Mouse (Mus musculus) lung, embryonic 14.5 days (tissue): Measurements from ENCODE around the gene Tmem79. TPM values are rescaled to one million over a fixed set of nuclear protein-coding genes. Genes with fewer than 3 reads are reported as not detected.

Experiments
- ATAC-seq: fragments of 200-750 bp; cut with Nextera tagmentation; 2 replicates; pipeline ENCODE4 v1.8.0; 2017; ENCODE audit warnings: mild to moderate bottlenecking, moderate TSS enrichment, moderate library complexity; ENCODE audit not compliant: insufficient read depth
- DNase-seq: peaks from one replicate; pipeline ENCODE4 v3.0.0-alpha.2; 2015
- H3K27ac ChIP-seq: fragments of 300-500 bp; sonication (generic); 2 replicates; pipeline ENCODE4 v1.5.1; 2014; ENCODE audit warnings: low read depth, mild to moderate bottlenecking, moderate library complexity
- H3K27me3 ChIP-seq: fragments of 300-500 bp; sonication (generic); 2 replicates; pipeline ENCODE4 v1.6.1; 2014; ENCODE audit warnings: low read length, control low read depth; ENCODE audit not compliant: insufficient read depth
- H3K36me3 ChIP-seq: fragments of 300-500 bp; sonication (generic); 2 replicates; pipeline ENCODE4 v1.6.1; 2014; ENCODE audit warnings: control low read depth; ENCODE audit not compliant: insufficient read depth
- H3K4me1 ChIP-seq: fragments of 300-500 bp; sonication (generic); 2 replicates; pipeline ENCODE4 v1.6.1; 2014; ENCODE audit warnings: antibody characterized with exemption, control low read depth; ENCODE audit not compliant: insufficient read depth
- H3K4me2 ChIP-seq: fragments of 300-500 bp; sonication (generic); 2 replicates; pipeline ENCODE4 v1.6.1; 2014; ENCODE audit warnings: mild to moderate bottlenecking
- H3K4me3 ChIP-seq: fragments of 300-500 bp; sonication (generic); 2 replicates; pipeline ENCODE4 v1.5.1; 2014; ENCODE audit warnings: low read depth, low read length
- H3K9ac ChIP-seq: fragments of 300-500 bp; sonication (generic); 2 replicates; pipeline ENCODE4 v1.6.1; 2014
- H3K9me3 ChIP-seq: fragments of 300-500 bp; sonication (generic); 2 replicates; pipeline ENCODE4 v1.6.1; 2016; ENCODE audit warnings: low read depth, low read length, control low read depth
- CTCF ChIP-seq: IDR thresholded peaks from 2 replicates; pipeline ENCODE4 v1.5.1; 2016; ENCODE audit warnings: antibody characterized with exemption, low read depth
- WGBS: fragments of 180-500 bp; shearing (Covaris S2); extraction: QIAGEN DNeasy Blood & Tissue Kit; methylation state at CpG from one replicate; pipeline ENCODE4 v1.1.7; 2014; 5-methylcytosine and 5-hydroxymethylcytosine counted together
- polyA plus RNA-seq: library from polyadenylated mRNA; unstranded; fragments of >200 nt; fragmentation: Nextera tagmentation; extraction: Ambion mirVana; gene quantifications from 2 replicates; pipeline ENCODE4 v1.2.1, GENCODE M21; 2014

The Tmem79 gene
- polyA plus RNA-seq, 1 experiment from 2014 or later: 5.9 TPM

DNA sequence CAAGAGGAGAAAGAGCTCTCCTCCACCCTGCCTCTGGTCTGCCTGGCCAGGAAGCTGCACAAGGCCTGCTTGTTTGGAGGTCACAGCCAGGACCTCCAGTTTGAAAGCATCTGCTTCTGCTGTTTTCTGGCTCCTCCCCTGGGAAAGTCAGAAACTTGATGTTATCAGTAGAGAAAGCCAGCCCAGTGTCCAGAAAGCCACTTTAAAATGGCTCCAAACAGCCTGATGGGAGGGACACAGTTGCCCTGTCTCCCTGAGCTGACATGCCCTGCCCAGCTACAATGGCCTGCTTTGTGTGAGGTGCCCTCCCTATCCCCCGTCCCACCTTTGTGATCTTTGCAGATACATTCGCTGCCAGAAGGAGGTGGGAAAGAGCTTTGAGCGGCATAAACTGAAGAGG, 24.0 kb upstream of the Tmem79 start:
- Histone ChIP-seq H3K27me3 (0 out of 2 replicates have a peak, but pooled peaks cover 8% of the 10 kb centered on the region), H3K27ac (no peak overlapping the region; the same call in 1 of the 2 replicates), H3K9me3 (no peaks in the 10 kb centered on the region), H3K36me3 (peaks cover 77% of the 10 kb centered on the region), H3K4me2 (no peak overlapping the region), H3K9ac (no peak overlapping the region), H3K4me1 (peaks cover 5% of the 10 kb centered on the region; the same call in 1 of the 2 replicates), H3K4me3 (no peak overlapping the region)
- WGBS: 70% methylated on average over 3 of the region's 3 CpGs
- ATAC-seq (no peak), DNase-seq (no peak)
- no peak for TF ChIP-seq CTCF

- H3K27me3 ChIP-seq: 0 out of 2 replicates have a peak, but pooled peaks cover 4% of the 10 kb centered on the region
- no peak for TF ChIP-seq CTCF
- DNase-seq (no peak), ATAC-seq (no peak)
- no peak overlapping the region for H3K4me2 ChIP-seq
- H3K27ac ChIP-seq: no peak overlapping the region; the same call in 1 of the 2 replicates
- H3K9me3 ChIP-seq: no peaks in the 10 kb centered on the region
- WGBS: 73% methylated on average over 5 of the region's 5 CpGs
- peaks cover 81% of the 10 kb centered on the region for H3K36me3 ChIP-seq
- H3K4me1 ChIP-seq: peaks cover under 1% of the 10 kb centered on the region; the same call in 1 of the 2 replicates
- no peak overlapping the region for H3K4me3 ChIP-seq
- H3K9ac ChIP-seq: no peak overlapping the region
Observed at GRCm38 (mm10) chr3:88359584-88359983, 23.6 kb upstream of the Tmem79 start.

- ATAC-seq: no peak
- Histone ChIP-seq H3K4me3 (no peak overlapping the region), H3K27me3 (no peaks in the 10 kb centered on the region), H3K4me2 (no peak overlapping the region), H3K9me3 (no peaks in the 10 kb centered on the region), H3K9ac (no peak overlapping the region), H3K36me3 (peaks cover 100% of the 10 kb centered on the region), H3K27ac (no peak overlapping the region), H3K4me1 (no peaks in the 10 kb centered on the region)
- TF ChIP-seq CTCF: 0 out of 2 replicates have a peak, but pooled peaks have one; percentile 21
- WGBS: 93% methylated on average over 8 of the region's 8 CpGs
- DNase-seq: peak; percentile 28
Observed at GRCm38 (mm10) chr3:88354396-88355165, 18.6 kb upstream of the Tmem79 start.

GRCm38 (mm10) chr3:88352907-88353306, 17.0 kb upstream of the Tmem79 start:
- TF ChIP-seq CTCF: no peak
- DNase-seq (no peak), ATAC-seq (no peak)
- no peaks in the 10 kb centered on the region for H3K9me3 ChIP-seq
- no peak overlapping the region for H3K27ac ChIP-seq
- no peak overlapping the region for H3K4me2 ChIP-seq
- H3K27me3 ChIP-seq: no peaks in the 10 kb centered on the region
- no peaks in the 10 kb centered on the region for H3K4me1 ChIP-seq
- H3K9ac ChIP-seq: no peak overlapping the region
- 86% methylated on average over 9 of the region's 9 CpGs for WGBS
- no peak overlapping the region for H3K4me3 ChIP-seq
- H3K36me3 ChIP-seq: peaks cover 100% of the 10 kb centered on the region

DNA sequence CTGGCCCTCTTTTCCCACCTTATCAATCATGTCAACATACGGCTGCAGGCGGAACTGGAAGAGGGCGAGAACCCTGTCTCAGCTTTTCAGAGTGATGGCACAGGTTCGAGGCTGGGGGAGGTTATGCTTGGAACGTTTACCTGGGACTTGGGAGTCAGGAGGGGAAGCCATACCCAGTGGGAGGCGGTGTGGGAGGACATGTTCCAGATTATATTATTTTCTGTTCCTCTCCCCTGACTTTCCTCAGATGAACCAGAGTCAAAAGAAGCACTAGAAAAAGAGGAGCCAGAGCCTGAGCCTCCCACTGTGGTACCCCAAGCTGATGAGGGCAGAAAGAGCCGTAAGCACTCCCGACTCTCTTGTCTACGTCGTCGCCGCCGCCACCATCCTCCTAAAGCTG, 14.8 kb upstream of the Tmem79 start:
- ATAC-seq (no peak), DNase-seq (no peak)
- no peaks in the 10 kb centered on the region for H3K4me1 ChIP-seq
- no peak overlapping the region for H3K4me3 ChIP-seq
- H3K36me3 ChIP-seq: peaks cover 99% of the 10 kb centered on the region
- no peak overlapping the region for H3K9ac ChIP-seq
- H3K27me3 ChIP-seq: no peaks in the 10 kb centered on the region
- no peak for TF ChIP-seq CTCF
- no peak overlapping the region for H3K4me2 ChIP-seq
- no peaks in the 10 kb centered on the region for H3K9me3 ChIP-seq
- H3K27ac ChIP-seq: no peak overlapping the region
- WGBS: 76% methylated on average over 13 of the region's 13 CpGs

GRCm38 (mm10) chr3:88339006-88339405, 3.1 kb upstream of the Tmem79 start:
- Histone ChIP-seq H3K4me3 (no peak overlapping the region), H3K9me3 (no peaks in the 10 kb centered on the region), H3K36me3 (peaks cover 33% of the 10 kb centered on the region), H3K9ac (no peak overlapping the region; the same call in 1 of the 2 replicates), H3K27ac (no peak overlapping the region), H3K27me3 (no peaks in the 10 kb centered on the region), H3K4me1 (peaks cover 13% of the 10 kb centered on the region), H3K4me2 (peak overlapping the region; percentile 5; the same call in 1 of the 2 replicates)
- DNase-seq (no peak), ATAC-seq (no peak)
- TF ChIP-seq CTCF: no peak
- 63% methylated on average over 3 of the region's 3 CpGs for WGBS

- Histone ChIP-seq H3K9ac (no peak overlapping the region), H3K27ac (no peak overlapping the region), H3K4me3 (no peak overlapping the region), H3K27me3 (no peaks in the 10 kb centered on the region), H3K4me1 (peaks cover 13% of the 10 kb centered on the region), H3K4me2 (peak overlapping the region; percentile 5; the same call in 1 of the 2 replicates), H3K9me3 (no peaks in the 10 kb centered on the region), H3K36me3 (peaks cover 26% of the 10 kb centered on the region)
- 88% methylated on average over 7 of the region's 7 CpGs for WGBS
- no peak for ATAC-seq
- no peak for DNase-seq
- no peak for TF ChIP-seq CTCF
Observed at GRCm38 (mm10) chr3:88338316-88338715, 2.4 kb upstream of the Tmem79 start.
